Mouse (Mus musculus) cerebellum, adult 2 months (tissue): Measurements from ENCODE around the gene Mtg1. TPM values are rescaled to one million over a fixed set of nuclear protein-coding genes. Genes with fewer than 3 reads are reported as not detected.

Experiments
- DNase-seq, 2 experiments: peaks; one replicate each; pipeline ENCODE4 v3.0.0; 2021
- H3K27ac ChIP-seq: fragments of 200-500 bp; 2 replicates; pipeline ENCODE4 v1.5.1; 2012; ENCODE audit warnings: low read length, control low read depth, inconsistent platforms; ENCODE audit not compliant: insufficient read depth
- H3K27me3 ChIP-seq: fragments of 200-500 bp; 2 replicates; pipeline ENCODE4 v1.6.1; 2012; ENCODE audit warnings: inconsistent platforms, mild to moderate bottlenecking, low read length, moderate library complexity; ENCODE audit not compliant: control insufficient read depth, insufficient read depth
- H3K4me1 ChIP-seq: fragments of 200-500 bp; 2 replicates; pipeline ENCODE4 v1.6.1; 2011; ENCODE audit warnings: low read length; ENCODE audit not compliant: control insufficient read depth, insufficient read depth
- H3K4me3 ChIP-seq: fragments of 200-500 bp; replicated peaks from 2 replicates; pipeline ENCODE3; 2011; ENCODE audit warnings: mild to moderate bottlenecking, low read depth, low read length, control low read depth; ENCODE audit not compliant: insufficient read depth
- CTCF ChIP-seq: fragments of 200-500 bp; IDR thresholded peaks from 2 replicates; pipeline ENCODE4 v1.5.1; 2011; ENCODE audit warnings: low read depth, mild to moderate bottlenecking, control low read depth, low read length, moderate library complexity, borderline replicate concordance; ENCODE audit not compliant: insufficient read depth
- POLR2A ChIP-seq: fragments of 200-500 bp; IDR thresholded peaks from 2 replicates; pipeline ENCODE4 v1.6.1; 2011; ENCODE audit warnings: low read length, control low read depth, borderline replicate concordance; ENCODE audit not compliant: insufficient read depth
- WGBS: fragments of 180-500 bp; shearing (Covaris S2); methylation state at CpG from one replicate; pipeline ENCODE4 v1.1.7; 2018; 5-methylcytosine and 5-hydroxymethylcytosine counted together
- polyA plus RNA-seq: library from polyadenylated mRNA; depleted of rRNA; stranded (reverse); fragments of >200 nt; gene quantifications from 2 replicates; pipeline ENCODE4 v1.2.3, GENCODE M21; 2012; rRNA removed

The Mtg1 gene
- polyA plus RNA-seq = 42.4 and 45.9 TPM in 2 replicates

DNA sequence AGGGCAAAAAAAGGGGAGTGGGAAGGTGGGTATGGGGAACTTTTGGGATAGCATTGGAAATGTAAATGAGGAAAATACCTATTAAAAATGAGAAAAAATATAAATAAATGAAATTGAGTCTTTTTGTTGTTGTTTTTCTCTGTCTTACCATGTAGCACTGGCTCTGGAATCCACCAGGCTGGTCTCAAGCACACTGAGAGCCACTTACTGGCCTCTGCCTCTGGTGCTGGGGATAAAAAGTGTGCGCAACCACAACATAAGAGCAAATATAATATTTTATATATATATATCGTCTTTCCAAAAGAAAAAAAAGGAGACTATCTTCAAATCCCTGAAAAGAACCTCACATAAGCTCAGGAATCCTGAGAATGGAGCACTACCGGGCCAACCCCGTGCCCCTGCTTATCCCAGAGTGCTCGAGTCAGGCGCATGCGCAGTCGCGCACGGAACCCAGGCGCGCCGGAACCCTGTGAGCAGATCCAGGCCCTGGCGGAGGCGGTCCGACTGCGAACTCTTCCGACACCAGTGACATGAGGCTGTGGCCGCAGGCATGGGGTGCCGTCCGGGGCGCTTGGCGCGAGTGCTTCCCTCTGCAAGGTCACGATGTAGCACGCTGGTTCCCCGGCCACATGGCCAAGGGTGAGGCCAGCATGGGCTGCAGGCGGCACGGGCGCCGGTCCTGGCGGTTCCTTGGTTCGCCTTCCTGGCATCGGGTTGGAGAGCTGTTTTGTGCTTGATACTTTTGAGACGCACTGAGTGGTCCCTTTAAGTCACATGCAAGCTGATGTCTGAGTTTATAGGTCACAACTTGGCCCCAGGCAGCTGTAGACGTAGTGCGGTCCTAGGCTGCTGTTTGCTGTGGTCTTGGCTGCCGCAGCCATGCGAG, at the start of gene Mtg1:
Gene Mtg1 (plus strand): TSS at position 430 of the 886 bp plus-strand sequence.
- DNase-seq = peak; percentile 96 to 99
- Histone ChIP-seq H3K27ac (peak within 1 kb of the TSS; percentile 63), H3K4me1 (no peaks in the 10 kb centered on the region), H3K4me3 (peak within 1 kb of the TSS; percentile 71), H3K27me3 (no peaks in the 10 kb centered on the region)
- peak; percentile 90 for TF ChIP-seq POLR2A
- no peak for TF ChIP-seq CTCF
- 1% methylated on average over 39 of the region's 39 CpGs for WGBS

DNA sequence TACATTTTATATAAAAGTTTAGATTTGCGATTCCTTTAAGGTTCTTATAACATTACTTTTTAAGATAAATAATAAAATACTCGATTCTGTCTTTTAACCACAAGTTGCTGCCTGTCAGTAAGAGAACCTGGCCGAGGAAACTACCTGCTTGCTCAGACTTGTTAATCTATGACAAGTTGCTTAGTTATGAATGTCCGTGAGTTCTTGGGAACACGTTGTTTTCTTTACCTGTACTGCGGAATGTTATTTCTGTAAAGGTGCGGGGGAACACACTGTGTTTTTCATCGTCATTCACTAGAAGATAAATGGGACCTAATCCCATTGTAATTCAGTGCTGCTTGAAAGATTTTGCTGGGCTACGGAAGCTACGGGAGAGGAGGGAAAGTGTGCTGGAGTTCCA, 46.8 kb upstream of the Mtg1 start:
- H3K4me1 ChIP-seq = no peaks in the 10 kb centered on the region
- no peak overlapping the region for H3K27ac ChIP-seq
- no peak for TF ChIP-seq POLR2A
- TF ChIP-seq CTCF = no peak
- H3K4me3 ChIP-seq = no peak overlapping the region
- WGBS = 81% methylated on average over 10 of the region's 10 CpGs
- no peaks in the 10 kb centered on the region for H3K27me3 ChIP-seq
- DNase-seq = no peak

DNA sequence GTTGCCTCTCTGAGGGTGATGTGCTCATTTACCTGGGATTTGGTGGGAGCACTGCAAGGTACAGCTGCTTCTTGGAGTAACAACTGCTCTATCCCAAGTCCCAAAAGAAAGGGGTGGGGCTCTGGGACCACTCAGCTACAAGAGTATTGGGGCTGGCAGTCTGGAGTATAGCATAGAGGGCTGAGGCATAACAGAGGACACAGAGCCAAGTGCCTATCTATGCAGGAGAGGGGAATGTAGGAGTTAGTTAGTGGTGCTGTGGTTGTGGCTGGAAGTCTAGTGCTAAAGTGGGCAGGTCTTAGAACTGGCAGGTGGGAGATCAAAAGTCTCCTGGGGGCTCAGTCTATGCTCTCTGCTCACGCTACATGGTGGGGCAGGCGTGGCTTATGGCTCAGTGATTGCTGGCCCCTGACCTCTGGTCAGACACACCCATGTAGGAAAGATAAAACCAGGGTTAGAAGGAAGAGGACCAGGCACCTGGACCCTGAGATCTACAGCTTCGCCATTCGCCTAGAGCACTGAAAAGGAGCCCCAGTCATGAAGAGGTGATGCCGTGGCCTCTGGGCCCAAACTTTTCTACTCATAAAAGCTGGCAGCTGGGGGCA, 44.3 kb upstream of the Mtg1 start, which contains the start of gene Prap1:
Gene Prap1 (plus strand): TSS at position 472 of the 605 bp plus-strand sequence.
- Histone ChIP-seq H3K27ac (no peak within 1 kb of the TSS), H3K27me3 (no peaks in the 10 kb centered on the region), H3K4me1 (no peaks in the 10 kb centered on the region), H3K4me3 (no peak within 1 kb of the TSS)
- no peak for DNase-seq
- no peak for TF ChIP-seq CTCF
- 64% methylated on average over 5 of the region's 5 CpGs for WGBS

DNA sequence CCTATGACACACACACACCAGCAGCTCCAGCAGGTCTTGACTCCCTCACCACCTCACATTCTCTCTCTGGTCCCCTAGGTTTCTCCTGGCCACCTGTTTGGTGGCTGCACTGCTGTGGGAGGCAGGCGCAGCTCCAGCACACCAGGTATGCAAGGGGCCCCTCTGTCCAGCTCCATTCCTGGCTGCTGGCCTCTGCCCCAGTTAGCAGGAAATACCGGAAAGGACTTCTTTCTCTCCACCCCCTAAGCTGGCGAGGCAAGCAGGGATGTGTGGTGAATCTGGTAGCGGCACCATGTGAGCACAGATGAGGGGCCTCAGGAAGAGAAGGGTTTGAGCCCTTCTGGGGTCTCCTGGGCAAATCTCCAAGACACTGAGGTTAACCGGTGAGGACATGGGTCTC, 42.4 kb upstream of the Mtg1 start:
- WGBS = 51% methylated on average over 5 of the region's 5 CpGs
- TF ChIP-seq POLR2A = no peak
- Histone ChIP-seq H3K4me3 (no peak overlapping the region), H3K27ac (no peak overlapping the region), H3K4me1 (no peaks in the 10 kb centered on the region), H3K27me3 (no peaks in the 10 kb centered on the region)
- DNase-seq = no peak

GRCm38 (mm10) chr7:140095556-140095955, 41.8 kb upstream of the Mtg1 start:
- Histone ChIP-seq H3K4me1 (no peaks in the 10 kb centered on the region), H3K27me3 (no peaks in the 10 kb centered on the region), H3K27ac (no peak overlapping the region), H3K4me3 (no peak overlapping the region)
- no peak for TF ChIP-seq CTCF
- TF ChIP-seq POLR2A = no peak
- DNase-seq = no peak
- WGBS = 25% methylated on average over 1 of the region's 1 CpGs

GRCm38 (mm10) chr7:140096055-140096454, 41.3 kb upstream of the Mtg1 start:
- 0 out of 2 replicates have a peak, but pooled peaks cover 2% of the 10 kb centered on the region for H3K4me1 ChIP-seq
- H3K4me3 ChIP-seq = no peak overlapping the region
- DNase-seq = no peak
- no peak for TF ChIP-seq CTCF
- TF ChIP-seq POLR2A = no peak
- no peaks in the 10 kb centered on the region for H3K27me3 ChIP-seq
- no peak overlapping the region for H3K27ac ChIP-seq

GRCm38 (mm10) chr7:140098466-140098865, 38.9 kb upstream of the Mtg1 start:
- Histone ChIP-seq H3K4me1 (peaks cover 3% of the 10 kb centered on the region; the same call in 1 of the 2 replicates), H3K27me3 (no peaks in the 10 kb centered on the region), H3K4me3 (no peak overlapping the region), H3K27ac (no peak overlapping the region)
- DNase-seq = no peak
- WGBS = 84% methylated on average over 1 of the region's 1 CpGs
- TF ChIP-seq POLR2A = no peak
- no peak for TF ChIP-seq CTCF

DNA sequence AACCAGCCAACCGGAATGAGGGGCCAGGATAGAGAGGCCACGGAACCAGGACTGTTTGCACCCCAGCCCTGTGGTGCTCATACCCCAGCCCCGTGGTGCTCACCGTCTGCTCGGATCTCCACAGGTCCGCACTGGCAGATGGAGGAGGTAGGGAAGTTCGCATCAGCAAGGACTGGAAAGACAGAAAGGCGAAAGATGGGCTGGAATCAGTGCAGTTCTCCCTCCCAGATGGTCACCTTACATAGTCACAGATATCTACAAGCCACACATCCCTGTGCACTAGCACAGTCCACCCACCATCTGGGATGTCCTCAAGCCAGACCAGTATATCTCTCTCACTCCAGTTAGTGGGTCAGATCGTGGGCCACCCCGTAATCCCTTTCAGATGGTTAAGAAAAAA, 35.9 kb upstream of the Mtg1 start:
- Histone ChIP-seq H3K27me3 (no peaks in the 10 kb centered on the region), H3K4me1 (peaks cover 3% of the 10 kb centered on the region; the same call in 1 of the 2 replicates), H3K4me3 (peak overlapping the region; percentile 92), H3K27ac (peak overlapping the region; percentile 89)
- peak; percentile 46 to 59 for DNase-seq
- WGBS = 24% methylated on average over 10 of the region's 10 CpGs
- TF ChIP-seq CTCF (no peak), POLR2A (no peak)
